Mouse (Mus musculus): ENCODE data around the gene Cdk2ap2.

DNA sequence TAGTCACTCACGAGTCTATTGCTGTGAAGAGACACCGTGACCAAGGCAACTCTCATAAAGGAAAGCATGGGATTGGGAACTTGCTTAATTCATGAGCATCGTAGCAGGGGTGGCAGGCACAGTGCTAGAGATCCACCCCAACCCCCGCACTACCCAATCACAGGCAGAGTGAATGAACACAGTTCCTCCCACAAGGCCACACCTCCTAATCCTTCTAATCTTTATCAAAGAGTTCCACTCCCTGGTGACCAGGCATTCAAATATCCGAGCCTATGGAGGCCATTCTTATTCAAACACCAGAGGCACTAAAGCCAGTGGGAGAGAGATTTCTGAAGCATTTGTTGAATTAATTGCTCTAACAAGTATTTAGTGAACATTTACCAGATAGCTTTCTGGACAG is 49.0 kb downstream of the Cdk2ap2 start:
- no peak for TF ChIP-seq CTCF (IDR thresholded peaks at IDR 0.05; ENCODE audit: extremely low read depth, insufficient read depth, low read length)
- no peak for TF ChIP-seq POLR2A (IDR thresholded peaks at IDR 0.05; ENCODE audit: extremely low read depth, insufficient read depth, low read length)
